Mouse (Mus musculus) left cerebral cortex, adult 9 months (tissue): ENCODE data around the gene Ctu2.

Source experiments
- DNase-seq, 2 experiments: peaks; one replicate each; pipeline ENCODE4 v3.0.0; 2022; ENCODE audit warnings: low spot score in 2 of 2

Gene Ctu2

DNA sequence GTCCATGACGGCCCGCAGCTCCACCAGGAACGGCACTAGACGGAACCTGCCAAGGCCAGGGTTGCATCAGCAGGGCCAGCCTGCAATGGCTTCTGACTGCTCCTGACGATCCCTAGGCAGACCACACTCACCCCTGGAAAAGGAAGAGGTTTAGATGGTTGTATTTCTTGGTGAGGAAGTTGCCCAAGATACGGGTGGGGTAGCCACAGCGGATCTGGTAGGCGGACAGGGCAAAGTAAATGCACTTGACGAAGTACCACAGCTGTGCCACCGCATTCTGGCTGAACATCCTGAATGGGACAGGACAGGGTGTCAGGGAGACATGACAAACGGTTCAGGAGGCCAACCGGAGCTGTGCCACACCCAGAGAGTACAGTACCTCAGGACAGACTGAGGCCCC lies 8.9 kb downstream of the Ctu2 start:
- no peak for DNase-seq

DNA sequence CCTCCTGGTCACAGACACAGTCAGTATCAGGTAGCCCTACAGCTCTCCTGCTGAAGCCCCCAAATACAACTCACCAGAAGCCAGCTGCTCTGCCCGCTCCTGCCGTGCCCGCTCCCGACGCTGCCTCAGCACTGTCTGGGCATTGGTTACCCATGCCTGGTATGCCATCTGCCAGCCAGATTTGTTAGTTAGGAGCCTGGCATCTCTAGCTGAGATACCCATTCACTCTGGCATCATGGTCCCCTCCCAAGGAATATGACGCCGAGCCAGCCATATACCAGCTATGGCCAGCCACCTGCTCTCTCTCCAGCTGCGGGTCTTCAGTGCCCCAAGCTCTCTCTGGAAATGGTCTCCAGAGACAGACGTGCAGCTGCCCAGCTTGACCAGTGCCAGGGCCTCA lies 12.4 kb downstream of the Ctu2 start:
- DNase-seq = no peak

DNA sequence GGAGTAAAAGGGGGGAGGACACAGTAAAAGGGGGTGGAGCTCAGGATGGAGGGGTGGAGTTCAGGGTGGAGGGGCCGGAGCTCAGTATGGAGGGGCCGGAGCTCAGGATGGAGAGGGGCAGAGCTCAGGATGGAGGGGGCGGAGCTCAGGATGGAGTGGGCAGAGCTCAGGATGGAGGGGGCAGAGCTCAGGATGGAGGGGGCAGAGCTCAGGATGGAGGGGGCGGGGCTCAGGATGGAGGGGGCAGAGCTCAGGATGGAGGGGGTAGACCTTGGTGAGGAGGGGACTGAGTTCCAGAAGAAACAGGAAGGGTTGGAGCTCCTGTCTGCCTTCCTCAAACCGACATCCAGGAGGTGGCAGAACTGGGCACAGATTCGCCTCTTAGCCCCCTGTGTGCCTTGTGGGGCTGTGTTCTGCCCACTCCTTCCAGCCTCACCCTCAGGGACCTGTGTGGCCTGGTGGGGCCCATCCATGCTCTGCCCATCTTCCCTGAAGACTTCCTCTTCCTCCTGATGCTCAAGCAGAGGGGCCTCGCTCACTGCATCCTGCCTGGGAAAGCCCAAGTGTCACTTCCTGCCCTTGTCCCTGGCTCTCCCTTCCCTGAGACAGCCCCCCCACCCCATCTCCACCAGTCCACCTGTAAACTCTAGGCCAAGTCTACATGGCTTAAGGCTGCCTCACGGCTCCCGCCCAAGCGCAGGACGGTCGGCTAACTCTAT lies 21.2 kb downstream of the Ctu2 start:
- no peak for DNase-seq

DNA sequence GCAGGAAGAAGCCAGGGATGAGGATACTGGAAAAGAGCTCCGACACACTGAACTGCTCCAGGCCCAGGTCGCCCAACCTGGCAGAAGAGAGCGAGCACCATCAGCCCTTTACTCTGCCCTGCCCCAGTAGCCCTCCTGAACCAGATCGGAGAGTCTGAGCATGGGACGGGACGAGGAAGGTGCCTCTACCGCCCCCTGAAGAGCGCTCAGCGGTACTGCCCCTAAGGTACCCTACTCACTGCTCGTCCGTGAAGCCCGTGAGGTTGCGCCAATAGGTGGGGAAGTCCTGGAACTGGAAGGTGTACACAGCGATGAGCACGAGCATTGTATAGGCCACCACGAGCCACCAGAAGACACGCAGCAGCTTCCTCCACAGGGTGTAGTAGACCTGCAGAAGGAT lies 22.0 kb downstream of the Ctu2 start:
- no peak for DNase-seq

DNA sequence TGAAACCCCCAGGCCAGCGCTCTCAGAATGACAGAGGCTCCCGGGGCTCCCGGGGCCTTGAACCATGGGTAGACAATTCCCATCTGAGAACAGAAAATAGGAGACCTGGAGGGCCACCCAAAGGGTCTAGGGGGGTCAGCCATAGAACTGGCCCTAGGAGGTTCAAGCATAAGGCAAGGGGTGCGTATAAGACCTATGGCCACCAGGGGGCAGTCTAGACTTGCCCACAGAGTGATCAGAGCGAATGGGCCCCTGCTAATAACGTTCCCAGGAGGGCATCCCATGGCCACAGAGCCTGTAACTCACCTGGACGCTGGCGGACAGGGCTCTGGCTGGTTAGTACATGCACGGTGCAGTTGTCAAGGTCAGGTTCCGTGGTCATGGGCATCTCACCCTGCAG lies 24.9 kb downstream of the Ctu2 start:
- peak in 1 of 2 experiments; percentile 72 for DNase-seq

DNA sequence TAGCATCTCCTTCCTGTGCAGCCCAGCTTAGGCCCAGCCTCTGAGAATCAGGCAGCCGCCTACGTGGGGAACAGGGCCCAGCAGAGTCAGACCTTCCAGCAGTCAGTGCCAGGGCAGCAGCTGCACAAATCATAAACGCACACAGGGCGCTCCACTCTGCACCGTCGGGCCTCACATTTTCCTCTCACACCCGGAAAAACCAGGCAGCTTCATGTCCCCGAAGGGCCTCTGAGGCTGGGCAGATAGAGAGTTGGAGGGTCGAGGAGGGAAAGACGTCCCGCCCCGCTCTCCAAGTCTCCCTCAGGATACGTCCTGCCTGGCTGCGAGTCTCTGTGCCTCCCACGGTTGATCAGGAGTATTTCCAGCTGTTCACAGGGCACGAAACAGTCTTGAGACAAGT lies 35.6 kb downstream of the Ctu2 start:
- DNase-seq = no peak

DNA sequence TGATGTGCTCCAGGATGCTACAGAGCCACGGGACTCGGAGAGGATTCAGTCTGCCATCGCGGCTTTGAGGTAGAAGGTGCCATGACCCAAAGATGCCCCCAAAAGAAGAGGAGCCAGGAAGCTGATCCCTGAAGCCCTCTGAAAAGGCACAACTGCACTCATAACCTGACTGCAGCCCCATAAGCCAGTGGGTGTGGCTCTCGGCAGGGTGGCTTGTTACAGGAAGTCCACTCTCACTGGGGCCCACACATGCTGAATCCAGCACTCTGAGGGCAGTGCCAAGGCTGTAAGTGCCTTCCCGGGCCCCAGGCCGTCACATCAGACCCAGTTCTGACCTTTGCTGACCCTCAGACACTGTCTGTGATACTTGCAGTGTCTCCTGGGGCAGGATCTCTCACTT lies 36.4 kb downstream of the Ctu2 start:
- no peak for DNase-seq

DNA sequence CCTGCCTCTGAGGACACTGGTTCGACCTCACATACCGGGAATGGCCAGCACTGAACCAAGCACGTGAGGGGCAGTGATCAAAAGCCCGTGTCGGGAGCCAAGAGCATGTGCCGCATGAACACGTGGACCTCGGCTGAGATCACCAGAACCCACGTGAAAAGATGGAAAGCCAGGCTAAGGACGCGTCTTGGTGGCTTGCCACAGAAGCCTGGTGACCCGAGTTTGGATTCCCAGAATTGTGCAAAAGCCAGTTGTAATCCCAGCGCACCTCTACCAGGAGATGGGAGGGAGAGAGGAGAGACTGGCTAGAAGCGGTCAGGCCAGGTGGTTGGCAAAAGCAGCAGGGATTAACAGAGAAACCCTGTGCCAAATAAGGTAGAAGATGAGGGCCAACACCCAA lies 39.8 kb downstream of the Ctu2 start:
- no peak for DNase-seq

DNA sequence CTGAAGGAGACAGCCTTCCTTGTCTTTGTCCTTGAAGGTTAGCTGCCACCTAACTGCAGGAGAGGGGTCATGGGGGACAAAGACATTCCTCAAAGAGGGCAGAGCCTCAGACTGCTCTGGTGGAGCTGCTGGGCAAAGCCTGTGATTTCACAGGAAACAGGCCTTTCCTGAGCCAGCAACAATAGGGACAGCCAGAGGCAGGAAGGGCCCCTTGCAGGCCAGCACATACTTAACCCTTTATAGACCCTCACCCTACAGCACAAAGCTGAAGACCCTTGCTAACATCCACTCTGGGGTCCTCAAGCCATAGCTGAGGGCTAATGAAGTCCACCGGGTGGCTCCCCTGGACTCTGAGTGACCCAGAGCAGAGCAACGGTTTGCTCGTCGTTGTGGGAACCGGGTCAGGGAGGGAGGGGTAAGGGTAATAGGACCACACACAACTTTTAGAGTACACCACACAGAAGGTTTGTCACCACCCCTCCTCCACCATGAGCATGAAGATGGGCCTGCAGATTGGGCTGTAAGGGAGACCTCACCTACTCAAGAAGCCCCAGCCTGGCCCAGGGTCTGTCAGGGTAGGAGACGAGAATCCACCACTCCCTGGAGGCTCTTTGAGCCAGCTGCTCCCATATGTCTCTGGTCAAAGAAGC lies 41.7 kb downstream of the Ctu2 start:
- no peak for DNase-seq

DNA sequence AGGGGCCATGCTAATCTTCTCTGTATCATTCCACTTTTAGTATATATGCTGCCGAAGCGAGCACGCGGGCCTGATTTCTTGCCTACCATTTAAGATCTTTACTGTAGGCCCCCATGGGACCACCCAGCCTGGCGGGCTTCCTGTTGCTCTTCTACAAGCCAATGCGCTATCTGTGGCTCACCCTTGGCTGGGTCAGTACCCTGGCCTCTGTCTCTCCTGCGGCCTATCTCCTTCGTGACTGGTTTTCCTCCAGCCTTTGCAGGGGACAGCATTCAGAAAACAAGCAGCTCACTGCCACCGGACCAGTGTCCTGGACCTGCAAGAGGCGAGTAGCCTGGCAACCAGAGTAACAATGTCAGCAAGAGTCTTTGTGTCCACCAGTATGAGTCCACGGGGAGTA lies 44.7 kb downstream of the Ctu2 start:
- DNase-seq = no peak

DNA sequence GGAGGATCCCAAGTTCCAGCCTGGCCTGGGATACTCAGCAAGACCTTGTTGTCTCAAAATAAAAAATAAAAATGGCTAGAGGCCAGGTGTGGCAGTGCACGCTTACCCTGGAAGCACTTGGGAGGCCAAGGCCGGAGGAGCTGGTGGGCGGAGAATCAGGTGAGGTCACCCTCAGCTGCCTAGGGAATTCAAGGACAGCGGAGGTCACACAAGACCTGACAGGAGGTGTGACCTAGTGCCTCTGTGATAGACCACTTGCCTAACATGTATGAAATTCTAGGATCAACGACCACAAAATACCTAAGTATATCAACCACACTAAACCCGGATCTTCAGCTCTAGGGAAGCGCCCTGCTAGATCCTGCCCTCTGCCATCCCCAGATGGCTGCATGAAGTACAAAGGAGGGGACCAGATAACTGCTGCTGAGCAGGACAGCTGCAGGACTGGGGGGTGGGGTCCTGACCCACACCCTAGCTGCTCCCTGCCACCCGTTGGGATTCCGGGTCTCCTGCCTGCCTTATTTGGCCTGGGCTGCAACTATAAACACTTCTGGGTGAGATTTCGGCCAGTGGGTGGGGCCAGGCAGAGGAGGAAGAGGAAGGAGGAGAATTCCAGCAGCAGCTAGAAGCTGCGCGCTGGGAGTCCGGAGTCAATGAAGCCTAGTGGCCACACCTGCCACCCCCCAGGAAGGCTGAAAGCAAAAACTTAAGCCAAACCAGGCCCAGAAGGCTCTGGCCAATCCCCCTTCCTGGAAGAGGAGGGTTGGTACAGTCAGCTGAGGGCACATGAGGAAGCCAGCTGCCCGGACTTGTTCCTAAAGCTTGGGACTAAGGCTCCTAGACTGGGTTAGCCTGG lies 47.1 kb downstream of the Ctu2 start:
- no peak for DNase-seq

DNA sequence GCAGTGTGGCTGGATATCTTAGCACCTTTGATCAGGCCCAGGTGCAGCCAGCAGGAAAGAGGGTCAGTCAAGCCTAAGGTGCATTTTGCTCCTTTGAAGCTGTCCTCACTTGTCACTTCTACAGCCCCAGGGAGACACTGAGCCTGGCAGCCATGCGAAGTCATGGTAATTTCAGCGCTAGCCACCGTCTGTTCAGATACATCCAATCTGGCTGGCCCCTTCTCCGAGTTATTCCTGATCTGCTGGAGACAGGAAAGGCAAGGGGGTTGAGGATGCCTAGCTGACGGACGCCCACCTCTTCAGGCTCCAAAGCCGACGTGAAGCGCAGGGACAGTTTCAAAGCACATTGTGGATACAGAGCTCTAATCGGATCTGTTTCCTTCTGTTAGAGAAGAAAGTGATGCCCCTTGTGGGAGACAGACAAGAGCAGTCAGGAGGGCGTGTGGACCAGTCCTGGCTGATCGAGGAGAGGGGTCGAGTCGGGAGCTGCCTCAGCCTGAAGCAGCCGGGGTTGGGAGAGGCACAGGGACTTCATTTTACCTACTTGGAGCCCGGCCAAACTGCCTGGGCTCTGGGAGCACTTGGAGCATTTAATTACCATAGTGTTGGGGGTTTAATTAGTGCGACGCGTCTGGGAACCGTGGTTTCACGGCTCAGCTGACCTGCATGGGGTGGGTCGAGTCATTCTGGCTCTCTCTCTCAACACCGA lies 47.9 kb downstream of the Ctu2 start:
- peak in 1 of 2 experiments; percentile 30 for DNase-seq

DNA sequence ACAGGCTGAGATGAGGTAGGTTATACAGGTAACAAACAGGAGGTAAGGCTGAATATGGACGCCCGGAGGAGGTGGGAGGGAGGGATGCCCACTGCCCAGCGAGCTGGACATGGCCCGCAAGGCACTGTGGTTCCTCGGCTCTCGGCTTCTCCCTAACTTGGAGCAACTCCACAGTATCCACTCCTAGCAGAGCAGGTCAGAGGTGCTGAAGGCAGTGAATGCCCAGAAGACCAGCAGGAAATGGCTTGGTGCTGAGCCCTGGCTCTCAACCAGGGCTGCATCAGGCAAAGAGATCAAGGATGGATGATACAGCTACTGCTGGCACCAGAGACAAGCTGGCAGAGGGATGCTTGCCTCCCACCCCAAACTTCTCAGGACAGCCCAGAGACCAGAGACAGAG lies 48.6 kb downstream of the Ctu2 start:
- no peak for DNase-seq

DNA sequence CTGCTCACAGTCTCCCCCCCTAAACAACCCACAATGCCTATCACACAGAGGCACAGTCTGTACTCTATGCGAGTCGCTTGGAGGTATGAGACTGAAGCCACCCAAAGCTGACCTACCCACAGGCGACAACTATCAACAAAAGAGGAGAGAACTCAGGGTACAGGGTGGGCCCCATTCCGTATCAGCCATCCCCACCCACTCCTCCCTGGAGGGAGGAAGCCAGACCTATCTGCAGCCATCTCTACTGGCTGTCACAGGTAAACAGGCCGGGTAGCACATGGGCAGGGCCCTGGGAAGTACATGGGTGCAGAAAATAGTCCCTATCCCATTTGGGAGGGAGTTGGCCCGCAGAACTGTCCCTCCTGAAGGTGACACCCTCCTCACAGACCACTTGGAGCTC lies 49.1 kb downstream of the Ctu2 start:
- no peak for DNase-seq

DNA sequence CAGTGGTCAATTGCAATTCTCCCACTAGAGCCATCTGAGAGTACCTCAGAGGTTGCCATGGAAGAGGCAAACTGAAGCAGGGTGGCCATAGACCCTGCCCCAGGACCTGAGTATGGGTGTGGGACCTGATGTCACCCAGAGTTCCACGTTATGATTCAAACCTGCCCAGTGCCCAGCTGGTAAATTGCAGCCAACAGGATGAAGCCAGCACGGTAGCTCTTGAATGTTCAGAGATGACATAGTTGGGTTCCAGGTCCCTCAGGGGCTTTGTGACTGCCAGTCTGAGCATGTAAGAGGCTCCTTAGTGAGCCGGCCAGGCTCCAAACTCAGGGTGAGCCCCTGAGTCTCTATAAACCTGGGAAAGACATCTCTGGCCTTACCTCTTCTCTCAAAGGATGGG lies 50.1 kb downstream of the Ctu2 start:
- no peak for DNase-seq

DNA sequence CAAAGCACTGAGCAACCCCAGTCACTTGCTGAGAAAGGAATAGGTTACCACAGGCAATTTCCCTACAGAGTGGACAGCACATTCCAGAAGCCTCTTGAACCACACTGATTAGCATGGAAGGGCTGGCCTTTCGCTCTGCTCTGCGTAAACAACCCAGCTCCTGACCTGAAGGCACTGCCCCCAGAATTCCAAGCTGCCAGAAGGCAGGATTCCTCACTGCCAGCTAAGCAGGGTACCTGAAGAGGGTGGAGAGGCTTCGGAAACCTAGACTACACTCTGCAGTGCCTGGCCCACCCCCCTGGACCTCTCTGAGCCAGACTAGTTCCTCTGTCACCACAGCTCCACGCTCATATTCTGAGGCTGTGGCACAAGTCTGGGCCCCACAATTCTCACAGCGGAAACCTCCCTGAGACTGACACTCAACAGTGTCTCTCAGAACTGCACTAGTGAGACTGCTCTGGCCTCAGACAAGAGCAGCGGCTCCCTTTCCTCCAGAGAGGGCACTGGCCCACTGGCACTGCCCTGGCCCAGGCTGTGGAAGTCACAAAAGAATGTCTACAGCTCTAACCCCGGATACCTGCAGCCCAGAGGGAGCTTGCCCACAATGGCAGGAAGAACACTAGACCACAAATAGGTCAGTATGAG lies 50.7 kb downstream of the Ctu2 start:
- DNase-seq = no peak

DNA sequence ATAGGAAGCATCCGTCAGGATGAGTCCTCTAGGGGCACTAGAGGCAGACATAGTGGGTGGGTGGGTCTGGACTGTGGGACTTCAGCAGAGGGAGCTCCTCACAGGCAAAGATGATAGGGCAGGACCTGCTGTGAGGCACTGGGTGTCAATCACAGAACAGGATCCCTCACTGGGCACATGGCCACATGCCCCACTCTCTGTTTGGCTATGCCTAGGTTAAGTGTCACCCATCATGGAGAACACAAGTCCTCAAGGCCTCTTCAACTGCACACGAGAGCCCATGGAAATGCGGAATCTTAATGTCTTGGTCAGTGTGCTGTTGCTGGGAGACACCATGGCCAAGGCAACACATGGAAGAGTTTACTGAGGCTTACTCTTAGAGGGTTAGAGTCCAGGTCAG lies 52.0 kb downstream of the Ctu2 start:
- no peak for DNase-seq

DNA sequence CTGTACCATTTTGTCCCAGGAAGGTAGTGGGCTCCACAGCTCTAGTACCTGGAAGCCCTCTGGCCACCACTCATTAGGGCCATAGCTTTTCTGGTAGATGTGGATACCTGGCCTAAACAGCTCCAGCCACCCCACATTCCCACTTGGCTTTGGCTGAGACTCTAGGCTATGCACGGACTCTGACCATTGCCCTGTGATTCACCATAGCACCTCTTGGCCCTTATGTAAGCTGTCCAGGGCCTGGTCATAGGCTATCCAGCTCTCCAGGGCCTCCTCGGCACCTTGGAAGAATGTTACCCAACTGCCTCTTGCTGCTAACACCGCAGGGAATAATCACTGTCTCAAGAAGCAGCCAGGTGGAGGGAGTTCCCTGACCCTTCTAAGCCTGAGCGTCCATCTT lies 53.2 kb downstream of the Ctu2 start:
- no peak for DNase-seq

DNA sequence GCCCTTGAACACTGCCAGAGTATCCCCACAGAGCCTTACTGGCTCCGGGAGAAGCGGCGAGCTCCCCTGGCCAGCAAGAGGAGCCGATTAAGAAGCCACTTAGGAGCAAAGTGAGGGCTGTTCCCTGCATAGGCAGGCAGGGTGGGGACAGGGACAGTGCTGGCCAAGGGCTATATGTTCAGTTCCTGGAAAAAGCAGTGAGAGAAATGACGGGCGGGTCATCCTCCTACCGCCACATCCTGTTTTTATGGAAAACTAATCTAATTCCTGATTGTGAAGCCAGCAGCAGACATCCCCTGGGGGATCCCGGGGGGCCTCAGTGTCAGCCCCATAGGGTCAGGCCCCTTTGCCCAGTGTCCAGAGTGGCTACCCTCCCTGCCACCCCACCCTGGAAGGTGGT lies 55.4 kb downstream of the Ctu2 start:
- DNase-seq = no peak
